Mouse (Mus musculus): ENCODE data around the gene Tceal7. TPM values are rescaled to one million over a fixed set of nuclear protein-coding genes. Genes with fewer than 3 reads are reported as not detected.
"Not testable (repeated sequence)": the region's sequence is repeated elsewhere in the genome, so short reads cannot be mapped to it uniquely, and the experiment has no call there.

Gene Tceal7
- 0.84 and 0.95 TPM in 2 replicates for polyA plus RNA-seq (2015; fragmentation: Nextera tagmentation; extraction: Ambion mirVana)

GRCm38 (mm10) chrX:136214729-136215677 is at the start of gene Tceal7, which contains the start of gene Bex1:
Tceal7 (plus strand) TSS chrX:136214779.
Bex1 (minus strand) TSS chrX:136215513.
- peak; percentile 88 for ATAC-seq
- not testable (repeated sequence) for H3K4me1 ChIP-seq (ENCODE audit: control insufficient read depth, insufficient read depth, low read length); H3K36me3 ChIP-seq (ENCODE audit: control insufficient read depth, insufficient read depth, low read length); H3K27ac ChIP-seq (ENCODE audit: low read length); H3K9me3 ChIP-seq (ENCODE audit: control insufficient read depth, low read length); H3K27me3 ChIP-seq (replicated peaks; ENCODE audit: control insufficient read depth, insufficient read depth, low read length)
- peak within 1 kb of the TSS; percentile 40 for H3K4me2 ChIP-seq (ENCODE audit: low read depth, low read length)
- peak within 1 kb of the TSS; percentile 49; the same call in 1 of the 2 replicates for H3K9ac ChIP-seq (ENCODE audit: low read depth, low read length)
- peak within 1 kb of the TSS; percentile 33 for H3K4me3 ChIP-seq (ENCODE audit: low read length)
- 15% methylated on average over 14 of the region's 67 CpGs for WGBS

- Histone ChIP-seq H3K36me3 (ENCODE audit: control insufficient read depth, insufficient read depth, low read length) (no peaks in the 10 kb centered on the region), H3K4me1 (ENCODE audit: control insufficient read depth, insufficient read depth, low read length) (peaks cover 3% of the 10 kb centered on the region), H3K9ac (ENCODE audit: low read depth, low read length) (peak overlapping the region; percentile 23; the same call in 1 of the 2 replicates), H3K4me2 (ENCODE audit: low read depth, low read length) (peak overlapping the region; percentile 51), H3K27ac (ENCODE audit: low read length) (no peak overlapping the region), H3K27me3 (replicated peaks; ENCODE audit: control insufficient read depth, insufficient read depth, low read length) (no peaks in the 10 kb centered on the region), H3K4me3 (ENCODE audit: low read length) (peak overlapping the region; percentile 60), H3K9me3 (ENCODE audit: control insufficient read depth, low read length) (no peaks in the 10 kb centered on the region)
- no peak for ATAC-seq
- WGBS, result 42% methylated on average over 10 of the region's 10 CpGs
Measured at GRCm38 (mm10) chrX:136170625-136171024, 44.0 kb upstream of the Tceal7 start.

- Histone ChIP-seq H3K36me3 (ENCODE audit: control insufficient read depth, insufficient read depth, low read length) (no peaks in the 10 kb centered on the region), H3K9me3 (ENCODE audit: control insufficient read depth, low read length) (no peaks in the 10 kb centered on the region), H3K27me3 (replicated peaks; ENCODE audit: control insufficient read depth, insufficient read depth, low read length) (no peaks in the 10 kb centered on the region), H3K4me3 (ENCODE audit: low read length) (peak overlapping the region; percentile 60), H3K4me2 (ENCODE audit: low read depth, low read length) (peak overlapping the region; percentile 51), H3K4me1 (ENCODE audit: control insufficient read depth, insufficient read depth, low read length) (peaks cover 3% of the 10 kb centered on the region), H3K9ac (ENCODE audit: low read depth, low read length) (peak overlapping the region; percentile 71), H3K27ac (ENCODE audit: low read length) (peak overlapping the region; percentile 90)
- WGBS, result 19% methylated on average over 24 of the region's 24 CpGs
- peak; percentile 70 for ATAC-seq
Measured at GRCm38 (mm10) chrX:136171189-136172117, 43.1 kb upstream of the Tceal7 start.

- ATAC-seq, result peak; percentile 95
Measured at GRCm38 (mm10) chrX:136172118-136172551, 42.4 kb upstream of the Tceal7 start, which contains the start of gene Tceal8. Tceal8 (minus strand) TSS chrX:136172342.

GRCm38 (mm10) chrX:136172786-136173185 is 41.8 kb upstream of the Tceal7 start:
- Histone ChIP-seq H3K36me3 (ENCODE audit: control insufficient read depth, insufficient read depth, low read length) (no peaks in the 10 kb centered on the region), H3K4me2 (ENCODE audit: low read depth, low read length) (peak overlapping the region; percentile 47), H3K4me1 (ENCODE audit: control insufficient read depth, insufficient read depth, low read length) (peaks cover 3% of the 10 kb centered on the region; the same call in 1 of the 2 replicates), H3K4me3 (ENCODE audit: low read length) (peak overlapping the region; percentile 31), H3K27ac (ENCODE audit: low read length) (0 out of 2 replicates have a peak overlapping the region, but pooled peaks have one; percentile 28), H3K9me3 (ENCODE audit: control insufficient read depth, low read length) (no peaks in the 10 kb centered on the region), H3K27me3 (replicated peaks; ENCODE audit: control insufficient read depth, insufficient read depth, low read length) (no peaks in the 10 kb centered on the region), H3K9ac (ENCODE audit: low read depth, low read length) (peak overlapping the region; percentile 40; the same call in 1 of the 2 replicates)
- WGBS, result 37% methylated on average over 10 of the region's 10 CpGs
- no peak for ATAC-seq

More at GRCm38 (mm10) chrX:136172118-136172551, 42.4 kb upstream of the Tceal7 start, which contains the start of gene Tceal8:
- Histone ChIP-seq H3K36me3 (ENCODE audit: control insufficient read depth, insufficient read depth, low read length) (no peaks in the 10 kb centered on the region), H3K27me3 (replicated peaks; ENCODE audit: control insufficient read depth, insufficient read depth, low read length) (no peaks in the 10 kb centered on the region), H3K27ac (ENCODE audit: low read length) (peak within 1 kb of the TSS; percentile 90), H3K9me3 (ENCODE audit: control insufficient read depth, low read length) (no peaks in the 10 kb centered on the region), H3K4me3 (ENCODE audit: low read length) (peak within 1 kb of the TSS; percentile 60), H3K9ac (ENCODE audit: low read depth, low read length) (peak within 1 kb of the TSS; percentile 71), H3K4me1 (ENCODE audit: control insufficient read depth, insufficient read depth, low read length) (peaks cover 3% of the 10 kb centered on the region), H3K4me2 (ENCODE audit: low read depth, low read length) (peak within 1 kb of the TSS; percentile 51)
- 17% methylated on average over 10 of the region's 10 CpGs for WGBS

- Histone ChIP-seq H3K4me1 (ENCODE audit: control insufficient read depth, insufficient read depth, low read length) (no peaks in the 10 kb centered on the region), H3K4me2 (ENCODE audit: low read depth, low read length) (no peak overlapping the region), H3K27me3 (replicated peaks; ENCODE audit: control insufficient read depth, insufficient read depth, low read length) (no peaks in the 10 kb centered on the region), H3K27ac (ENCODE audit: low read length) (no peak overlapping the region), H3K9ac (ENCODE audit: low read depth, low read length) (no peak overlapping the region), H3K9me3 (ENCODE audit: control insufficient read depth, low read length) (no peaks in the 10 kb centered on the region; the same call in 1 of the 2 replicates), H3K4me3 (ENCODE audit: low read length) (no peak overlapping the region), H3K36me3 (ENCODE audit: control insufficient read depth, insufficient read depth, low read length) (no peaks in the 10 kb centered on the region)
- WGBS, result 40% methylated on average over 11 of the region's 11 CpGs
- no peak for ATAC-seq
Measured at GRCm38 (mm10) chrX:136180897-136181553, 33.6 kb upstream of the Tceal7 start.

GRCm38 (mm10) chrX:136183107-136183506 is 31.5 kb upstream of the Tceal7 start:
- WGBS, result 80% methylated on average over 1 of the region's 1 CpGs
- no peak overlapping the region for H3K9ac ChIP-seq (ENCODE audit: low read depth, low read length)
- no peak overlapping the region for H3K4me3 ChIP-seq (ENCODE audit: low read length)
- H3K36me3 ChIP-seq (ENCODE audit: control insufficient read depth, insufficient read depth, low read length), result no peaks in the 10 kb centered on the region
- H3K27ac ChIP-seq (ENCODE audit: low read length), result no peak overlapping the region
- H3K9me3 ChIP-seq (ENCODE audit: control insufficient read depth, low read length), result no peaks in the 10 kb centered on the region; the same call in 1 of the 2 replicates
- no peak for ATAC-seq
- H3K4me2 ChIP-seq (ENCODE audit: low read depth, low read length), result no peak overlapping the region
- no peaks in the 10 kb centered on the region for H3K4me1 ChIP-seq (ENCODE audit: control insufficient read depth, insufficient read depth, low read length)
- H3K27me3 ChIP-seq (replicated peaks; ENCODE audit: control insufficient read depth, insufficient read depth, low read length), result no peaks in the 10 kb centered on the region

GRCm38 (mm10) chrX:136195193-136195944 is 19.2 kb upstream of the Tceal7 start:
- Histone ChIP-seq H3K27ac (ENCODE audit: low read length) (no peak overlapping the region), H3K9me3 (ENCODE audit: control insufficient read depth, low read length) (0 out of 2 replicates have a peak, but pooled peaks cover 3% of the 10 kb centered on the region), H3K4me2 (ENCODE audit: low read depth, low read length) (no peak overlapping the region), H3K4me1 (ENCODE audit: control insufficient read depth, insufficient read depth, low read length) (no peaks in the 10 kb centered on the region), H3K36me3 (ENCODE audit: control insufficient read depth, insufficient read depth, low read length) (no peaks in the 10 kb centered on the region), H3K4me3 (ENCODE audit: low read length) (no peak overlapping the region), H3K27me3 (replicated peaks; ENCODE audit: control insufficient read depth, insufficient read depth, low read length) (no peaks in the 10 kb centered on the region), H3K9ac (ENCODE audit: low read depth, low read length) (no peak overlapping the region)
- ATAC-seq, result no peak
- 80% methylated on average over 16 of the region's 16 CpGs for WGBS

All from intestine, embryonic 16.5 days (tissue).